Mouse (Mus musculus): ENCODE data around the gene Zpbp2. TPM values are rescaled to one million over a fixed set of nuclear protein-coding genes. Genes with fewer than 3 reads are reported as not detected.

The Zpbp2 gene
- polyA plus RNA-seq (2014; fragmentation: Nextera tagmentation; extraction: Ambion mirVana) = 0.46 TPM in 1 of 2 replicates, not detected in the other

- ATAC-seq (ENCODE audit: insufficient number of reproducible peaks, insufficient read depth, low FRiP score, low read depth) = peak; percentile 98
- Histone ChIP-seq H3K36me3 (ENCODE audit: control insufficient read depth, insufficient read depth, low read length) (no peaks in the 10 kb centered on the region), H3K27ac (ENCODE audit: low read length) (peak within 1 kb of the TSS; percentile 33; the same call in 1 of the 2 replicates), H3K4me1 (ENCODE audit: control insufficient read depth, insufficient read depth, low read length) (no peaks in the 10 kb centered on the region), H3K9me3 (ENCODE audit: control insufficient read depth, low read depth, low read length) (no peaks in the 10 kb centered on the region), H3K27me3 (ENCODE audit: control insufficient read depth, insufficient read depth, low read length) (peaks cover 29% of the 10 kb centered on the region), H3K9ac (replicated peaks; ENCODE audit: low read depth, low read length) (peak within 1 kb of the TSS; percentile 42), H3K4me2 (replicated peaks; ENCODE audit: low read depth, low read length) (peak within 1 kb of the TSS; percentile 83), H3K4me3 (ENCODE audit: low read depth, low read length) (peak within 1 kb of the TSS; percentile 73)
- WGBS = under 1% methylated on average over 51 of the region's 51 CpGs
Observed at GRCm38 (mm10) chr11:98550975-98551828, at the start of gene Zpbp2. Zpbp2 (plus strand) TSS chr11:98551097.

- H3K4me2 ChIP-seq (replicated peaks; ENCODE audit: low read depth, low read length) = no peak overlapping the region
- no peak overlapping the region for H3K4me3 ChIP-seq (ENCODE audit: low read depth, low read length)
- H3K4me1 ChIP-seq (ENCODE audit: control insufficient read depth, insufficient read depth, low read length) = no peaks in the 10 kb centered on the region
- no peaks in the 10 kb centered on the region for H3K36me3 ChIP-seq (ENCODE audit: control insufficient read depth, insufficient read depth, low read length)
- no peaks in the 10 kb centered on the region for H3K27me3 ChIP-seq (ENCODE audit: control insufficient read depth, insufficient read depth, low read length)
- H3K9me3 ChIP-seq (ENCODE audit: control insufficient read depth, low read depth, low read length) = no peaks in the 10 kb centered on the region
- WGBS = 46% methylated on average over 3 of the region's 3 CpGs
- H3K27ac ChIP-seq (ENCODE audit: low read length) = no peak overlapping the region
- H3K9ac ChIP-seq (replicated peaks; ENCODE audit: low read depth, low read length) = no peak overlapping the region
- ATAC-seq (ENCODE audit: insufficient number of reproducible peaks, insufficient read depth, low FRiP score, low read depth) = no peak
Observed at GRCm38 (mm10) chr11:98504926-98505325, 46.0 kb upstream of the Zpbp2 start.

- Histone ChIP-seq H3K27ac (ENCODE audit: low read length) (no peak overlapping the region), H3K36me3 (ENCODE audit: control insufficient read depth, insufficient read depth, low read length) (no peaks in the 10 kb centered on the region), H3K4me3 (ENCODE audit: low read depth, low read length) (no peak overlapping the region), H3K4me1 (ENCODE audit: control insufficient read depth, insufficient read depth, low read length) (no peaks in the 10 kb centered on the region), H3K9ac (replicated peaks; ENCODE audit: low read depth, low read length) (no peak overlapping the region), H3K4me2 (replicated peaks; ENCODE audit: low read depth, low read length) (no peak overlapping the region), H3K9me3 (ENCODE audit: control insufficient read depth, low read depth, low read length) (no peaks in the 10 kb centered on the region), H3K27me3 (ENCODE audit: control insufficient read depth, insufficient read depth, low read length) (no peaks in the 10 kb centered on the region)
- 74% methylated on average over 7 of the region's 7 CpGs for WGBS
- no peak for ATAC-seq (ENCODE audit: insufficient number of reproducible peaks, insufficient read depth, low FRiP score, low read depth)
Observed at GRCm38 (mm10) chr11:98509434-98509833, 41.5 kb upstream of the Zpbp2 start.

- Histone ChIP-seq H3K27me3 (ENCODE audit: control insufficient read depth, insufficient read depth, low read length) (no peaks in the 10 kb centered on the region), H3K9me3 (ENCODE audit: control insufficient read depth, low read depth, low read length) (no peaks in the 10 kb centered on the region), H3K4me2 (replicated peaks; ENCODE audit: low read depth, low read length) (no peak overlapping the region), H3K4me3 (ENCODE audit: low read depth, low read length) (no peak overlapping the region), H3K9ac (replicated peaks; ENCODE audit: low read depth, low read length) (no peak overlapping the region), H3K4me1 (ENCODE audit: control insufficient read depth, insufficient read depth, low read length) (no peaks in the 10 kb centered on the region), H3K36me3 (ENCODE audit: control insufficient read depth, insufficient read depth, low read length) (no peaks in the 10 kb centered on the region), H3K27ac (ENCODE audit: low read length) (no peak overlapping the region)
- ATAC-seq (ENCODE audit: insufficient number of reproducible peaks, insufficient read depth, low FRiP score, low read depth) = no peak
- WGBS = 81% methylated on average over 8 of the region's 8 CpGs
Observed at GRCm38 (mm10) chr11:98510125-98510524, 40.8 kb upstream of the Zpbp2 start.

- no peaks in the 10 kb centered on the region for H3K36me3 ChIP-seq (ENCODE audit: control insufficient read depth, insufficient read depth, low read length)
- no peaks in the 10 kb centered on the region for H3K9me3 ChIP-seq (ENCODE audit: control insufficient read depth, low read depth, low read length)
- H3K27me3 ChIP-seq (ENCODE audit: control insufficient read depth, insufficient read depth, low read length) = no peaks in the 10 kb centered on the region
- no peak overlapping the region for H3K9ac ChIP-seq (replicated peaks; ENCODE audit: low read depth, low read length)
- H3K27ac ChIP-seq (ENCODE audit: low read length) = no peak overlapping the region
- no peaks in the 10 kb centered on the region for H3K4me1 ChIP-seq (ENCODE audit: control insufficient read depth, insufficient read depth, low read length)
- H3K4me3 ChIP-seq (ENCODE audit: low read depth, low read length) = no peak overlapping the region
- no peak for ATAC-seq (ENCODE audit: insufficient number of reproducible peaks, insufficient read depth, low FRiP score, low read depth)
- H3K4me2 ChIP-seq (replicated peaks; ENCODE audit: low read depth, low read length) = no peak overlapping the region
- 89% methylated on average over 13 of the region's 13 CpGs for WGBS
Observed at GRCm38 (mm10) chr11:98512881-98513280, 38.0 kb upstream of the Zpbp2 start.

- Histone ChIP-seq H3K27ac (ENCODE audit: low read length) (no peak overlapping the region), H3K36me3 (ENCODE audit: control insufficient read depth, insufficient read depth, low read length) (no peaks in the 10 kb centered on the region), H3K9ac (replicated peaks; ENCODE audit: low read depth, low read length) (no peak overlapping the region), H3K27me3 (ENCODE audit: control insufficient read depth, insufficient read depth, low read length) (no peaks in the 10 kb centered on the region), H3K4me2 (replicated peaks; ENCODE audit: low read depth, low read length) (no peak overlapping the region), H3K4me1 (ENCODE audit: control insufficient read depth, insufficient read depth, low read length) (no peaks in the 10 kb centered on the region), H3K9me3 (ENCODE audit: control insufficient read depth, low read depth, low read length) (no peaks in the 10 kb centered on the region), H3K4me3 (ENCODE audit: low read depth, low read length) (no peak overlapping the region)
- WGBS = 76% methylated on average over 6 of the region's 6 CpGs
- no peak for ATAC-seq (ENCODE audit: insufficient number of reproducible peaks, insufficient read depth, low FRiP score, low read depth)
Observed at GRCm38 (mm10) chr11:98513356-98513936, 37.5 kb upstream of the Zpbp2 start.

- Histone ChIP-seq H3K4me1 (ENCODE audit: control insufficient read depth, insufficient read depth, low read length) (no peaks in the 10 kb centered on the region), H3K9ac (replicated peaks; ENCODE audit: low read depth, low read length) (no peak overlapping the region), H3K4me3 (ENCODE audit: low read depth, low read length) (no peak overlapping the region), H3K27ac (ENCODE audit: low read length) (no peak overlapping the region), H3K4me2 (replicated peaks; ENCODE audit: low read depth, low read length) (no peak overlapping the region), H3K27me3 (ENCODE audit: control insufficient read depth, insufficient read depth, low read length) (no peaks in the 10 kb centered on the region), H3K36me3 (ENCODE audit: control insufficient read depth, insufficient read depth, low read length) (no peaks in the 10 kb centered on the region), H3K9me3 (ENCODE audit: control insufficient read depth, low read depth, low read length) (no peaks in the 10 kb centered on the region)
- peak; percentile 46; the same call in 1 of the 2 replicates for ATAC-seq (ENCODE audit: insufficient number of reproducible peaks, insufficient read depth, low FRiP score, low read depth)
- 22% methylated on average over 10 of the region's 10 CpGs for WGBS
Observed at GRCm38 (mm10) chr11:98520468-98520867, 30.4 kb upstream of the Zpbp2 start.

- no peak overlapping the region for H3K4me3 ChIP-seq (ENCODE audit: low read depth, low read length)
- no peak overlapping the region for H3K9ac ChIP-seq (replicated peaks; ENCODE audit: low read depth, low read length)
- no peaks in the 10 kb centered on the region for H3K4me1 ChIP-seq (ENCODE audit: control insufficient read depth, insufficient read depth, low read length)
- no peak overlapping the region for H3K4me2 ChIP-seq (replicated peaks; ENCODE audit: low read depth, low read length)
- no peaks in the 10 kb centered on the region for H3K9me3 ChIP-seq (ENCODE audit: control insufficient read depth, low read depth, low read length)
- H3K36me3 ChIP-seq (ENCODE audit: control insufficient read depth, insufficient read depth, low read length) = no peaks in the 10 kb centered on the region
- no peak overlapping the region for H3K27ac ChIP-seq (ENCODE audit: low read length)
- no peaks in the 10 kb centered on the region for H3K27me3 ChIP-seq (ENCODE audit: control insufficient read depth, insufficient read depth, low read length)
- WGBS = 48% methylated on average over 4 of the region's 4 CpGs
- no peak for ATAC-seq (ENCODE audit: insufficient number of reproducible peaks, insufficient read depth, low FRiP score, low read depth)
Observed at GRCm38 (mm10) chr11:98525140-98525539, 25.8 kb upstream of the Zpbp2 start.

Measured in stomach, embryonic 14.5 days (tissue).